Mouse (Mus musculus): Measurements from ENCODE around the gene Rhbdd1.

Rhbdd1 gene

DNA sequence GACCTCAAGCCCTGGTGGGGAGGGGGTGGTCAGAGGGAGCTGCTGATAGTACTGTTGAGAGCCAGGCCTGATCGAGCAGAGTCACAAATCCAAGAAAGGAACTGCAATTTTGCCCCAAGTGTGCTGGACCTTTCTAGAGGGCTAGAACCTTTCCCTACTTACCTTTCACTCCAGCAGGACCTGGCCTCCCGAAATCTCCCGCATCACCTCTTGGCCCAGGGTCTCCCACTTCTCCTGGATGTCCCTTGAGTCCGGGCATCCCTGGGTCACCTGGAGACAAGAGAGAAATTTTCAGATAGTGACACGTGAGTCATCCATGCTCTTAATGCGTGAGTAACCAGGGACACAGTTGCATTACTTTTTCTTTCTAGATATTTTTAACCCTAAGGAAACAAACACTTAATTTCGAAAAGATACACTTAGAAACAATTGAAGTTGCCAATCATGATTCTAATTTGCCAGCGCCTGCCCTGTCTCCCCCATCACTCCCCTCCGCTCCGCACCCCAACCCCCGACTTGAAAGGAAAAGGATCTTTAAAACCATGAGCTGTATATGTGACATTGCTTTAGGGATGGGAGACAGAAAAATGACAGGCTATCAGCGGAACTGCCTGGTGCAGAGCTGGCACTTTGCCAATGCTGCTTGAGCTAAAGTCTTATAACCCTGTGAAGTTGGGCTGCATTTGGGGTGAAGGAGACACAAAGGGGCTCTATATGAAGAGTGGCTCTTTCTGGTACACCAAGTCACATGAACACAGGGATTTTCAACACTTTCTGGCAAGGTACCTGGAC is 163.6 kb downstream of the Rhbdd1 start:
- DNase-seq (ENCODE audit: extremely low read depth, low read depth): no peak

DNA sequence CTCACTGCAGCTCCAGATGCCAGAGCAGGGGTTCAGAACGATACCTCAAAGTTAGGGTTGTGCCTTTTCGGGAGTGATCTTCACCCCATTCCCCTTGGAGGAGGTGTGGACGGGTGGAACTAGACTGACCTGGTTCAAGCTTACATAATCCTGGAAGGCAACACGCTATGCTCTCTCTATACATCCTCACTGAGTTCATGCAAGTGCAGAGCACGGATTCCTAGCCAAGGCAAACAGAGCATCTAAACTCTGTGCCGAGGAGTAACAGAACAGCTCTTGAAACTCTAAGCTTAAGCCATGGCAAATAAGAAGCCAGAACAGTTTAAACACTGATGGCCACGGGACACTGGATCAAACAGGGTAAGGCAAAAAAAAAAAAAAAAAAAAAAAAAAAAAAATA is 166.1 kb downstream of the Rhbdd1 start:
- no peak for DNase-seq (ENCODE audit: extremely low read depth, low read depth)

DNA sequence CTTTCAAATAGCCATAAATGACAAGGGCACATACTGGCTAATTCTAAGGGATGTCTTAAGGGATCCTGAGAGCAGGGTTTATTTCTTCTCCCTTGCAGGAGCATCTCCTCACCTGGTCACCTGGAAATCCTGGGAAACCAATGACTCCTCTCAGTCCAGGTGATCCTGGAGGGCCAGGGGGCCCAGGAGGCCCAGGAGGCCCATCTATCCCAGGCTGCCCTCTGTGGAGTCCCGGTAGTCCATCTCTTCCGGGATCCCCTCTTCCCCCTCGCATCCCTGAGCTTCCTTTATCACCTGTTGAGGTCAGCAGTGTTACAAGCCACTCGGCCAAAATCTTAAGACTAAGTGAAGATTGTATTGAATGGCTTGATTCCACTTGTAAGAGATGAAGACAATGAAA is 170.1 kb downstream of the Rhbdd1 start:
- DNase-seq (ENCODE audit: extremely low read depth, low read depth): no peak

DNA sequence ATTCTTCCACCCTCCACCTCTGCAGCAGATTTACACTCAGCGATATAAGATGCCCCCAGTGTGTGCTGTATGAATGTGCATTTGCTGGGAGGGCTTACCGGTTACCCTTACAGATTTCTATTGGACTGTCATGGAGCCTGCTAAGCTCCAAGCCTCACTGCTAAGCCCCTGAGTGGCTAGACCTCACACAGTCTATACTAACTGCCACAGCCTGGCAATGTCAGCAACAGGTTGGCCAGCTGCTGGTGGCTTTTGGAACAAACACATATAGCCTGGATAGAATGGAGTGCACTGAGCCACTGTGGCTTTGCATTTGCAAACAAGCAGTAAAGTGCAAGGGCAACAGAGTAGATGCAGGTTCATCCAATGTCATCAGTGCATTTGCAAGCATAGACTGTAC is 175.7 kb downstream of the Rhbdd1 start:
- no peak for DNase-seq (ENCODE audit: extremely low read depth, low read depth)

Measured in MEL-GATA-1-ER (cell line).